Mouse (Mus musculus): ENCODE data around the gene Slc46a1. TPM values are rescaled to one million over a fixed set of nuclear protein-coding genes. Genes with fewer than 3 reads are reported as not detected.

Slc46a1 gene
- total and polyA plus RNA-seq, 3 experiments = 8.3 to 11.6 TPM; not detected in 1

DNA sequence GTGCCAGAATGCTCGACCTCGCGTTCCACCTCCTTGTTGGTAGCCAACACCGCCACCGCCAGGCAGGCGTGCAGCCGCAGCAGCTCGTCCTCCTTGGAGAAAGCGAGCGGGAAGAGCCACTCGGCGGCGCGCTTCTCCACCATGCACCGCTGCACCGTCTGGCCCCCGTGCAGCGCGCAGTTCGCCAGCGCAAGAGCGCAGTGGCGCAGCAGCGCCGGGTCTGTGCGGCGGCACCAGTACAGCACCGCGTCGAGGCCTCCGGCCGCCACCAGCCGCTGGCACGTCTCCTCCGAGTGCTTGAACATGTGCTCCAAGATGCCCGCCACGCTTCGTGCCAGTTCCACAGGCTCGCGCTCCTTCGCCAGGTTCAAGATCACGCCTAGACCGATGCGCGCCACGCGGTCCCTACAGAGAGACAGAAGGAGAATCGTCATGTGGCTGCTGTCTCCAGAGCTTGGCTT, 25.3 kb downstream of the Slc46a1 start:
- H3K4me1 ChIP-seq (ENCODE audit: control insufficient read depth in 1 of 2, insufficient read depth in 2 of 2, low read length in 2 of 2) = no peaks in the 10 kb centered on the region
- no peak for DNase-seq (ENCODE audit: low read depth, low spot score)
- H3K9ac ChIP-seq (ENCODE audit: control insufficient read depth, low read depth, low read length, poor library complexity, severe bottlenecking) = no peak overlapping the region
- TF ChIP-seq ELF1 (IDR thresholded peaks at IDR 0.05; ENCODE audit: low read depth, low read length) (no peak), TCF12 (IDR thresholded peaks at IDR 0.05; ENCODE audit: low read depth, low read length) (no peak), HCFC1 (IDR thresholded peaks at IDR 0.05; ENCODE audit: low read depth, low read length) (no peak), MAFK (IDR thresholded peaks at IDR 0.05; ENCODE audit: borderline replicate concordance, low read depth, low read length) (no peak), KAT2A (conservative IDR thresholded peaks at IDR 0.05; ENCODE audit: low read depth, low read length) (no peak), E2F4 (IDR thresholded peaks at IDR 0.05; ENCODE audit: borderline replicate concordance, low read depth, low read length) (no peak), RCOR1 (IDR thresholded peaks at IDR 0.05; ENCODE audit: low read depth, low read length) (no peak), CHD2 (IDR thresholded peaks at IDR 0.05; ENCODE audit: low read length) (no peak), POLR2AphosphoS2 (IDR thresholded peaks at IDR 0.05; ENCODE audit: low read length) (no peak), ZNF384 (IDR thresholded peaks at IDR 0.05; ENCODE audit: low read depth, low read length) (no peak)
- peaks cover 0 to 3% of the 10 kb centered on the region in 2 experiments; a peak in 3 of 4 replicates for H3K27me3 ChIP-seq (ENCODE audit: control insufficient read depth in 1 of 2, insufficient read depth in 2 of 2, low read length in 2 of 2)
- no peaks in the 10 kb centered on the region for H3K36me3 ChIP-seq (ENCODE audit: control insufficient read depth in 1 of 2, insufficient read depth in 2 of 2, low read length in 2 of 2)
- H3K9me3 ChIP-seq (replicated peaks; ENCODE audit: insufficient read depth, low read length) = no peaks in the 10 kb centered on the region
- no peaks in the 10 kb centered on the region for H3K79me2 ChIP-seq (ENCODE audit: control insufficient read depth, insufficient read depth, low read length, poor library complexity)
- no peak overlapping the region for H3K27ac ChIP-seq (ENCODE audit: control insufficient read depth, low read depth, low read length)
- H3K4me3 ChIP-seq (ENCODE audit: control insufficient read depth in 1 of 2, insufficient read depth in 1 of 2, low read depth in 2 of 2, low read length in 2 of 2) = no peak overlapping the region

DNA sequence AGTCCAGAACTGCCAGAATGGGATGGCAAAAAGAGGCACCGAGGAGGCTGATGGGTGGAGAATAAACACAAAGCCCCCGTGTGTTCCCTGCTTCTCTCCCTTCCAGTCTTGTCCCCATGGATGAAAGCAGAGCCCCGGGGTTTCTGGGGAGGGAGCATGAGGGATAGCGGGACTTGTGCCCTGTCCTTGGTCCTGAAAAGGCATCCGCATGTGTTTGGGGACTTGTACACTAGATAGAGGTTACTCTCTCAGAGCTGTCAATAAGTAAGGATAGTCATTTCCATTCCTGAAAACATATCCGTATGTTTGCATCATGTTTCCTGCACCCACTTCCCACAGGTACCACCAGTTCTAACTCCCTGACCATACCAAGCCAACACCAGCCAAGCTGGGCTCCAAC, 30.4 kb downstream of the Slc46a1 start:
- H3K79me2 ChIP-seq (ENCODE audit: control insufficient read depth, insufficient read depth, low read length, poor library complexity) = no peaks in the 10 kb centered on the region
- H3K9me3 ChIP-seq (replicated peaks; ENCODE audit: insufficient read depth, low read length) = no peaks in the 10 kb centered on the region
- peaks cover 0 to 1% of the 10 kb centered on the region in 2 experiments; a peak in 3 of 4 replicates for H3K27me3 ChIP-seq (ENCODE audit: control insufficient read depth in 1 of 2, insufficient read depth in 2 of 2, low read length in 2 of 2)
- H3K4me3 ChIP-seq (ENCODE audit: control insufficient read depth in 1 of 2, insufficient read depth in 1 of 2, low read depth in 2 of 2, low read length in 2 of 2) = no peak overlapping the region
- H3K36me3 ChIP-seq (ENCODE audit: control insufficient read depth in 1 of 2, insufficient read depth in 2 of 2, low read length in 2 of 2) = peaks cover 0 to 4% of the 10 kb centered on the region in 2 experiments; a peak in 1 of 4 replicates
- H3K9ac ChIP-seq (ENCODE audit: control insufficient read depth, low read depth, low read length, poor library complexity, severe bottlenecking) = no peak overlapping the region
- peak; percentile 86 for DNase-seq (ENCODE audit: low read depth, low spot score)
- TF ChIP-seq ZNF384 (IDR thresholded peaks at IDR 0.05; ENCODE audit: low read depth, low read length) (no peak), SIN3A (IDR thresholded peaks at IDR 0.05; ENCODE audit: low read length) (peak; percentile 92), MAFK (IDR thresholded peaks at IDR 0.05; ENCODE audit: borderline replicate concordance, low read depth, low read length) (no peak), POLR2A (IDR thresholded peaks at IDR 0.05; ENCODE audit: control insufficient read depth in 1 of 2, insufficient read depth in 1 of 2, low read depth in 1 of 2, low read length in 2 of 2, poor library complexity in 1 of 2) (no peak), ETS1 (IDR thresholded peaks at IDR 0.05; ENCODE audit: low read depth, low read length) (no peak), MAZ (IDR thresholded peaks at IDR 0.05; ENCODE audit: low read depth, low read length) (no peak), EP300 (IDR thresholded peaks at IDR 0.05; ENCODE audit: low read depth in 1 of 2, low read length in 2 of 2) (no peak), MXI1 (IDR thresholded peaks at IDR 0.05; ENCODE audit: low read depth, low read length) (peak; percentile 97), ELF1 (IDR thresholded peaks at IDR 0.05; ENCODE audit: low read depth, low read length) (no peak), GATA1 (IDR thresholded peaks at IDR 0.05; ENCODE audit: low read depth, low read length) (no peak), MEF2A (IDR thresholded peaks at IDR 0.05; ENCODE audit: extremely low read depth, insufficient replicate concordance, low read depth, low read length, poor library complexity, severe bottlenecking) (no peak), USF2 (IDR thresholded peaks at IDR 0.05; ENCODE audit: borderline replicate concordance in 1 of 2, insufficient read depth in 1 of 2, low read depth in 1 of 2, low read length in 2 of 2) (no peak), MAX (IDR thresholded peaks at IDR 0.05; ENCODE audit: low read length) (0 out of 2 replicates have a peak, but pooled peaks have one; percentile 50), ZKSCAN1 (IDR thresholded peaks at IDR 0.05; ENCODE audit: low read depth, low read length) (no peak), MYC (IDR thresholded peaks at IDR 0.05; ENCODE audit: low read depth, low read length) (peak; percentile 39; the same call in 1 of the 2 replicates), TCF12 (IDR thresholded peaks at IDR 0.05; ENCODE audit: low read depth, low read length) (no peak), POLR2AphosphoS2 (IDR thresholded peaks at IDR 0.05; ENCODE audit: low read length) (no peak), CTCF (IDR thresholded peaks at IDR 0.05 in 2 of 3, conservative IDR thresholded peaks at IDR 0.05 in 1 of 3; ENCODE audit: control insufficient read depth in 1 of 3, insufficient read depth in 1 of 3, low read depth in 2 of 3, low read length in 3 of 3, poor library complexity in 1 of 3, severe bottlenecking in 1 of 3) (no peak), ZMIZ1 (IDR thresholded peaks at IDR 0.05; ENCODE audit: low read depth, low read length) (no peak)
- H3K27ac ChIP-seq (ENCODE audit: control insufficient read depth, low read depth, low read length) = no peak overlapping the region
- H3K4me1 ChIP-seq (ENCODE audit: control insufficient read depth in 1 of 2, insufficient read depth in 2 of 2, low read length in 2 of 2) = peaks cover 0 to 9% of the 10 kb centered on the region in 2 experiments; a peak in 2 of 4 replicates
